Mouse (Mus musculus) CH12.LX (cell line): ENCODE measurements around the gene Hand1.

Experiments used
- CHD1 ChIP-seq: IDR thresholded peaks from 2 replicates; pipeline ENCODE4 v1.6.1; 2012; ENCODE audit warnings: low read depth, low read length, improper control_type of control experiment, inconsistent platforms
- CTCF ChIP-seq, 2 experiments: IDR thresholded peaks in 1 of 2; conservative IDR thresholded peaks in 1 of 2; 2 replicates each; pipeline ENCODE4 v1.5.1; 2011 to 2012; ENCODE audit warnings: low read depth in 2 of 2, low read length in 2 of 2, improper control_type of control experiment in 1 of 2, inconsistent platforms in 1 of 2, mild to moderate bottlenecking in 1 of 2, moderate library complexity in 1 of 2
- EP300 ChIP-seq: IDR thresholded peaks from 2 replicates; pipeline ENCODE4 v1.6.1; 2011; ENCODE audit warnings: low read length, improper control_type of control experiment
- JUN ChIP-seq: IDR thresholded peaks from 2 replicates; pipeline ENCODE4 v1.6.1; 2011; ENCODE audit warnings: low read depth, mild to moderate bottlenecking, low read length, improper control_type of control experiment, moderate library complexity; ENCODE audit not compliant: insufficient read depth
- JUND ChIP-seq: conservative IDR thresholded peaks from 2 replicates; pipeline ENCODE4 v1.6.1; 2011; ENCODE audit warnings: low read depth, low read length, improper control_type of control experiment
- MAX ChIP-seq: IDR thresholded peaks from 2 replicates; pipeline ENCODE4 v1.6.1; 2011; ENCODE audit warnings: low read length, improper control_type of control experiment
- MEF2A ChIP-seq: IDR thresholded peaks from 2 replicates; pipeline ENCODE4 v1.6.1; 2014; ENCODE audit warnings: low read depth, mild to moderate bottlenecking, inconsistent platforms, low read length, improper control_type of control experiment, borderline replicate concordance
- MXI1 ChIP-seq: IDR thresholded peaks from 2 replicates; pipeline ENCODE4 v1.6.1; 2011; ENCODE audit warnings: mild to moderate bottlenecking, low read depth, low read length, improper control_type of control experiment
- PAX5 ChIP-seq: IDR thresholded peaks from 2 replicates; pipeline ENCODE4 v1.6.1; 2012; ENCODE audit warnings: low read length, inconsistent platforms, mixed read lengths
- POLR2A ChIP-seq: IDR thresholded peaks from 2 replicates; pipeline ENCODE4 v1.6.1; 2011; ENCODE audit warnings: low read depth, mild to moderate bottlenecking, improper control_type of control experiment, low read length
- POLR2AphosphoS2 ChIP-seq: IDR thresholded peaks from 2 replicates; pipeline ENCODE4 v1.6.1; 2011; ENCODE audit warnings: low read depth, low read length, improper control_type of control experiment
- TCF12 ChIP-seq: IDR thresholded peaks from 2 replicates; pipeline ENCODE4 v1.6.1; 2014; ENCODE audit warnings: low read depth, mild to moderate bottlenecking, inconsistent platforms, low read length, improper control_type of control experiment
- USF1 ChIP-seq: IDR thresholded peaks from 2 replicates; pipeline ENCODE4 v1.6.1; 2014; ENCODE audit warnings: low read depth, mild to moderate bottlenecking, inconsistent platforms, low read length, improper control_type of control experiment
- ZNF384 ChIP-seq: IDR thresholded peaks from 2 replicates; pipeline ENCODE4 v1.6.1; 2012; ENCODE audit warnings: low read depth, low read length, improper control_type of control experiment, inconsistent platforms

GRCm38 (mm10) chr11:57787913-57788312 is 44.7 kb downstream of the Hand1 start:
- TF ChIP-seq CHD1 (no peak), JUND (no peak; the same call in 1 of the 2 replicates), POLR2A (no peak), CTCF (conservative IDR thresholded peaks at IDR 0.05 in 1 of 2, IDR thresholded peaks at IDR 0.05 in 1 of 2; ENCODE audit: low read depth in 2 of 2, low read length in 2 of 2) (peak; percentile 93 to 98), MAX (no peak), PAX5 (no peak), USF1 (no peak), EP300 (no peak), ZNF384 (no peak), JUN (no peak), TCF12 (0 out of 2 replicates have a peak, but pooled peaks have one; percentile 22), MXI1 (no peak), POLR2AphosphoS2 (no peak), MEF2A (0 out of 2 replicates have a peak, but pooled peaks have one; percentile 37)
